Comparison of ENCODE assay signal across 17 mouse cellular contexts in genomic region chr14:121274985-121275384, GRCm38 (mm10).
"Had no signal": no experiment of that assay in that cellular context is flagged by ENCODE, and none has a peak within 500 bp of the region (broad histone marks: within the 10 kb centered on the region; RNA-seq: fewer than 3 reads in every experiment).

No protein-coding gene starts in this region.

- H3K27me3 ChIP-seq: limb, embryonic 13.5 days; liver, embryonic 12.5 days; liver, embryonic 15.5 days; stomach, embryonic 15.5 days had no signal

- DNase-seq: kidney, adult 2 months; layer of hippocampus, postnatal 36 days; liver; lung, adult 18-20 months; lung, postnatal 36 days; midbrain, embryonic 14.5 days; right cerebral cortex, postnatal 14 days; spleen, adult 18-20 months; thymus, adult 2 months; thymus, postnatal 14 days; thymus, postnatal 4 days had no signal

- H3K9ac ChIP-seq: limb, embryonic 13.5 days; liver, embryonic 12.5 days; liver, embryonic 15.5 days; stomach, embryonic 15.5 days had no signal

- H3K4me1 ChIP-seq: limb, embryonic 10.5 days; limb, embryonic 13.5 days; liver, embryonic 12.5 days; liver, embryonic 15.5 days; stomach, embryonic 15.5 days had no signal

- H3K4me3 ChIP-seq: limb, embryonic 10.5 days; limb, embryonic 13.5 days; liver, embryonic 12.5 days; liver, embryonic 15.5 days; stomach, embryonic 15.5 days had no signal

- H3K27ac ChIP-seq: kidney, postnatal 0 days; limb, embryonic 10.5 days; limb, embryonic 13.5 days; liver, embryonic 12.5 days; liver, embryonic 15.5 days; stomach, embryonic 15.5 days had no signal
